Mouse (Mus musculus) right cerebral cortex, adult 2 months (tissue): ENCODE measurements around the gene Tob2.
A peak's percentile ranks its signal among the peaks of the same experiment; 100 is the strongest.

Source experiments
- DNase-seq, 2 experiments: peaks; one replicate each; pipeline ENCODE4 v3.0.0; 2021 to 2022; ENCODE audit warnings: low spot score in 2 of 2

The Tob2 gene

DNA sequence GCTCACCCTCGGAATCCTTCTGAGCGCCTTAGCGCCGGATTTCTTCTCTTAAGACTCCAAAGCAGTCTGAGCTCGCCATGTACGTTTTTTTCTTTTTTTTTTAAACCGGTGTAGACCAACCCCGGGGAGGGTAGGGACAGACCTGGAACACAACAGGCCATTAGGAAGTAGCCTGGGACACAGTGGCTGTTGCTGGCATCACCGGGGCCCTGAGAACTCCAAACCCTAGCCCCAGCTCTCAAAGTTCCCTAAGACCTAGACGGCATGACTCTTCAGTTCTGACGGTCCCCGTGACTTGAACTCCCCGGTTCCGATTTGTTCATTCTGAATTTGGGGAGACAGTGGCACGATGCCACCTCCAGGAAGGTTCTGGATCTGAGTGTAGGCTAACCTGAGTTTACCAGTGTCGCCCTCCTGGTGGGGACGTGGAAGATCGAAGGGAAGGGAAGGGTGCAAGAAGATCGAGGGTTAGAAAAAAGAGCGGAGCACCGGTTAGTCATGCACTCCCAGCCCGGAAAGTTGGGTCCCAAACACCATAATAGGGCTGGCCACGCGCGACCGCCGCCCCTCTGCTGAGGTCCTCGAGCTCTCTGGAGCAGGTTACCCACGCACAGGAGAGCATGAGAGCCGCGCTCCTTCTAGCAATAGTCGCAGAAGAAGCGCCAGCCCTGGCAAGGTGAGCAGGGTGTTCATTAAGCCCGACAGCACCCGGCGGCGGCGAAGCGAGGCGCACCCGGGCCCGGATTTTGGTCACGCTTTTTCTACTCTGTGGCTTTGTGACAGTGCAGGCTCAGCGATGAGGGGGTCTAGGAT is at the start of gene Tob2:
TSS of gene Tob2 (minus strand) at position 280 of the 813 bp plus-strand sequence.
- peak; percentile 73 to 76 for DNase-seq

DNA sequence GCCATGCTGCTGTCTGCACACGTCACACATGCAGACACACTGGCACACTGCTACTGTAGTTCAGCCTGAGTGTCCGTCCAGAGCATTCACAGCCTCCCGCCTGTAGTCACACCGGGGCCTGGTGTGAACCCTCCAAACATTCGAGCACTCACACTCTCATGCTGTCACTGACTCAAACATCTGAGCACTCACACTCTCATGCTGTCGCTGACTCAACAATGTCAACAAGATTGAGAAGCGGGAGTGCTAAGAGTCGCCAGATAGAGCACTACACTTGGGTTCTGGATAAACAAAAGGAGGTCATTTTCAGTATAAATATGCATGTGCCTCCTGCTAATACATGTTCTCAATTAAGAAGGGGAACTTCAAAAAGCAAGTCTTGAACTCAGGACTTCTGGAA is 49.4 kb upstream of the Tob2 start:
- no peak for DNase-seq

DNA sequence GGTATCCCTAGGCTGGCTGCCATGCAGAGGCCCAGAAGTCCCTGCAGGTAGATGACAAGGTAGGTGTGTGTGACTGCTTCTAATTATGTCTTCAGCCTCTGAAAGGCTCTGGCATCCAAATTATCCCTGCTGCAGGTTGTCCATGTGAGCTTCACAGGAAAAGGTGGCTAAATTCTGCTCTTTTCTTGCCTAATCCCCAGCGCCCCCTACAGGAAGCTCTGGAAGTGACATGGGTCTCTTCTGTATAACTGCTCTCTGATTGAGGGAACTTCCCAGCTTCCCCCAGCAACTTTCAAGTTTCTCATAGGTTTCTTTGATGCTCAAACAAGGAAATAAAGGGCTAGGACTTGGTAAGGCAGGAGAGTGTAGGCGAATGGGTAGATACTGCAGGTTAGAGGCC is 46.3 kb upstream of the Tob2 start:
- DNase-seq, result peak; percentile 83 to 84

DNA sequence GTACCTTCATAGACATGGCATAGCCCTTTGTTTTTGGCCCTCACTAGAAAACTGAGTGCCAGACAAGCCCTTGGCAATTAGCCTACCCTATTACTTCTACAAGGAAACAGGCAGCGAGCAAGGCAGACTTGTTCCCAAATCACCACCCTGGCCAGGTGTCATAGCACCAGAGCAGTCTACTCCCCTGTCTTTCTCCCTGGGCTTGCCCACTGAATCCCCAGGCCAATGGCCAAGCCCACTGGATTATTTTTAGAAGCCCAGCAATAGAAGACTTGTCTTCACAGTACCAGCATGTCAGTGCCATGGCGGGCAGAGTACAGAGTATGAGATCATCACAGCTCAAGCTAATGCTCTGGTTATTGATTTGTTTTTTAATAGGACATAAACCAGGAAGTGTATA is 40.2 kb upstream of the Tob2 start:
- no peak for DNase-seq

DNA sequence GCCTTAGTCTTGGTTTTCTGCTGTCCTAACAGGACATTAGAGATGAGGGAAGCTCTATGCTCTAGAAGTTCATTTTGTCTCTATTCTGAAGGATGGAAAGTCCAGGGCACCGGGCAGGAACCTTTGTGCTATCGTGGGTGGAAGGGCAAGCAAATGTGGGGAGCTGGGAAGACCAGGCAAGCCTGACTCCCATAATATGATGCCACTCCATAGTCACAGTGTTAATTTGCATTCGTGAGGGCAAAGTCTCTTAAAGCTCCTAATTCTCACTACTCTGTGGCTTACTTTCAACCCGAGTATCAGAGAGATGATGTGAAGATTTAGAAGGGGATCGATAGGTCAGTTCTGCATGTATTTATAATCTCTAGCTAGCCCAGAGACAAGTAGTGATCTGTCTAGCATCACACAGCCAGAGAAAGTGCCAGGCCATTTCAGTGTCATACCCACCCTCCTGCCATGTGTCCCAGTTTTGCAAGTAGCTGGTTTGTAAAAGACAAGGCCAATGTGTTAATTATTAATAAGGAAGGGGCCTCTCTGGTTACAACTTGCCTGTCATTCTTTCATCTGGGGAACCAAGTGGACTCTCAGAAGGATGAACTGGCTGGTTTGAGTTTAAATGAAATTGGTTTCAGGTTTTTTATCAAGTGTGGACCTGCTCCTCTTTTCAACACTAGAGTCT is 39.1 kb upstream of the Tob2 start:
- no peak for DNase-seq

DNA sequence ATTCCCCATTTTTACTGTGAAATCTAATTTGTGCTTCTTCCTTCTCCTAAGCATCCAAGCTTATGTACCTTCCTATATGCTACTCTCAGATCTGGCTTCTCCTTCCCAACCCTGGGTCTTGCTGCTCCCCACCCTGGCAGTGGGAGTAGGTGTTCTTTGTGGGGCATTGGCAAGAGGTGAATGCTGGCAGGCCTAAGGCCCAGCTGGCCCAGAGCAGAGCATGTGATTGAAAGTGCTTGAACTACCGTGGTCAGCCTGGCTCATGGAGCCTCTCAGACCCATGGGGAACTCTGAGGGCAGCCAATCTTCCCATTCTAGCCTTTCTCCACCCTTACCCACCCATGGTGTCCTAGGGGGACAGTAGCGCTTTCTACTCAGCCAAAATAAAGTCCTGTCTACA is 37.8 kb upstream of the Tob2 start:
- no peak for DNase-seq

DNA sequence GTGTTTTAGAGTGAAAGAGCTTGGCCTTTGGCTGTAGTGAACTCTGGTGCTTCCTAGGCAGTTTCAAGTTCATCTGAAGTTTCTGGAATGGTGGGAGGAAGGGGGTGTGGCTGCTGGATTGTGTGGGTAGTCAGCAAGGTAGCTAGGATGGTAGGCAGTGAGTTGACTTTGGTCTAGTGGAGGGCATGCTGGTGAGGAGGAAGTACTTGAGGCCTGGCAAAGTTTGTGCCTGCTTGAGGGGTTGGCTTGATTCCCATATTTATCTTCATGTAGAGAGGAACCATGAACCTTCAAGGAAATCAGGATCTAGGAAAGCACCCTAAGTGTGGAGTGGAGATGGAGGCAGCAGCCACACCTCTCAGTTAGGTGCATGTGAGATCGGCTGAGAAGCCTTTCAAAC is 35.4 kb upstream of the Tob2 start:
- DNase-seq, result no peak

DNA sequence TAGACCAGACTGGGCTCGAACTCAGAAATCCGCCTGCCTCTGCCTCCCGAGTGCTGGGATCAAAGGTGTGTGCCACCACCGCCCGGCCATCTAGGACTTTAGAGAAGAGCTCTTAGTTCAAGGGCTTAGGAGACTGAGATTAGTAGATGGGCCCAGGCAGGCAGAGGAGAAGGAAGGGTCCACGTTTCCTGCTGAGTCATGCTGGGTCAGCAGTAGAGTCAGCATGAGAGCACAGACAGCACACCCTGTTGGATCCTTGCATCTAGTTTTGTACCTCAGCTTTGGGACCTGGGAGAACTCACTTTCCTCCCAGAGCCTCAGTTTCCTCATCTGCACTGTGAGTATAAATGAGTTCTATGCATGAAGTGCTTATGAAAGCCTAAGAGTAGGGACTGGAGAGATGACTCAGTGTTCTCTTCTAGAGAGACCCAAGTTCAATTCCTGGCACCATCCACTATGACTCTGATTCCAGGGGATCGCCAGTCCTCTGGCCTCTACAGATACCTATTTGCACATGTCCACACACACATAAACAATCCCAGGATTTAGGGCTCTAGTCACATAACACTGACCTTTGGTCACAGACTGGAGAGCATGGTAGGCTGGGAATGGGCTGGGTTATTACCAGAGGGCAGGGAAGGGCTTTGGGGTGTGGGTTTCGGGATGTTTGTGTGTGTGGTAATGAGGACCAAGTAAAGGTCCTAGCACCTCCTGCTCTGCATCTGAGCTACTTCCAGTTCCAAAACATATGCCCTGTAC is 33.4 kb upstream of the Tob2 start:
- DNase-seq, result no peak

DNA sequence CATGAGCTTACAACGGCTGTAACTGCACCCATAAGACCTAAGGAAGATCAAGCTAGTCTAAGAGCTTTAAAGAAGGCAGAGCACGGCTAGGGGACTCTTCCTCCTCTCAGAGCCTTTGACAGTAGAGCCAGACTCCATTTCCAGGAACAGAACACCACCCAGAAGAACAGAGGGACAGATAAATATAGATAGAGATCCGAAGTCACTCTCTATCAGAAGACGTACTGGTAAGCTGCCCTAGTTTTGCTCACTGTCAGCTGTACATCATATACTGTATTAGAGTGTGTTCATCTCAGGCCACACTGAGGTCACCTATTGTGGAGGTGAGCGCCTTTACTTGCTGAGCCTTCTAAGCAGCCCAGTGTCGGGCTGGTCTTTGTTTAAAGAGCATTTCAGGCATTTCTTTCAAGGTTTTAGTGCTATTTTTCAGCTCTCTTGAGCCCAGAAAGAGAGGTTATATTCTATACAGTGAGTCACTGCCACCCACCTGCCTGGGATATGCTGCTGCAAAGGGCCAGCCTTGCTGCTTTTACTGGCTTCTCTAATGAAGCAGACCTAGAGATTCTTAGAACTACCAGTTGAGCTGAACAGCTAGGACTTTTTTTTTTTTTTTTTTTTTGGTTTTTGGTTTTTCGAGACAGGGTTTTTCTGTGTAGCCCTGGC is 32.7 kb upstream of the Tob2 start:
- DNase-seq, result peak; percentile 78

DNA sequence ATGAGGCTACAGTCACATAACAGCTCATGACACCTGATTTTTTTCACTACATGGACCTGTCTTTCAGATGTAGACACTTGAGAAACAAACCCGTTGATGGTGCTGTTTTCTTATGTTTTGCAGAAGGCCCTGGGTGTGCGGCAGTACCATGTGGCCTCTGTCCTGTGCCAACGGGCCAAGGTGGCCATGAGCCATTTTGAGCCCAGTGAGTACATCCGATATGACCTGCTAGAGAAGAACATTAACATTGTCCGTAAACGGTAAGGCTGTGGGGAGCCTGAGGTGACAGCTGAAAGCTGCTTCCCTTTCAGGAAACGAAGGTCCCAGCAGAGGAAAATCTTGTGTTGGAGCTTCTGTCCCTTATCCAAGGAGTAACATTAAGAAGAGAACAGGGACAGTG is 30.6 kb upstream of the Tob2 start:
- DNase-seq, result no peak

DNA sequence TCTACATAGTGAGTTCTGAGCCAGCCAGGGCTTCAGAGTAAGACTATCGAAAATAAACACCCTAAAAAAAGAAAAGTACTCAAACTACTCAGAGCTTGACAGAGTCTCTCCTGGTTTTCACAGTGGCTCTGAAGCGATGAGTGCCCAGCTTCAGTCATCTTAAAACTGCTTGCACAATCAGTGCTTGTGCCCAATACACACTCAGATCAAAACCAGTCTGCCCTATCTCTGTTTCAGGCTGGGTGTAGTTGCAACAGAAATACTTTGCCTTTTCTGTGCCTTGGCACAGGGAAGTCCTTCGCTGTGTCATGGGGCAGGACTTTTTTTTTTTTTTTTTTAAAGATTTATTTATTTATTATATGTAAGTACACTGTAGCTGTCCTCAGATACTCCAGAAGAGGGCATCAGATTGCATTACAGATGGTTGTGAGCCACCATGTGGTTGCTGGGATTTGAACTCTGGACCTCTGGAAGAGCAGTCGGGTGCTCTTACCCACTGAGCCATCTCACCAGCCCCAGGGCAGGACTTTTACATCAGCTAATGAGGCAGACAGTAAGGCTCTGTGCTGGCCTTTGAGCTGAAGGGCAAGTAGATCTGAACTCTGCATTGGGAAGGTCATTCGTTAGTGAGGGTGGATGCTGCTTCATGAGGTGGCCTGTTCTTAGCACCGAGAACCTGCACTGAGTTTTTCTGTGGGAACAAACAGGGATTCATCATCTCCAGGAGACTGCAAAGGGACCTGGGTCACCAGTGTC is 28.4 kb upstream of the Tob2 start:
- DNase-seq, result no peak

DNA sequence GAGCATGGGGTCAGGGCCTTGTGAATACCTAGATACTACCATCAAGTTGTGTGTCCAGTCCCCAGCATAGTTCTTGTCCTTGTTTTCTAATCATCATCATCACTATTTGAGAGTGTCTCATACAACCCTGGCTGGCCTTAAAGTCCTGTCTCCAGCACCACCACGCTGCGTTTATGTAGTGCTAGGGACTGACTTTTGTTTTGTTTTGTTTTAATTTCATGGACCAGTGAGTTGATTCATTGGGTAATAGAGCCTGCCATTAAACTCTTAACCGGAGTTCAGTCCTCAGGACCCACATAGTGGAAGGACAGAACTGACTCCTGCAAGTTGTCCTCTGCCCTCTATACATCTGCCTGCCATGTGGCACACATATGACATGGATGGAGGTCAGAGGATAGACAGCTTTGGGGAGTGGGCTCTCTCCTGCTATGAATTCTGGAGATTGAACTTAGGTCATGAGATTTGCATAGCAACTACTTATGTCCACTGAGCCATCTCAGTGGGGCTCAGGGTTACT is 26.9 kb upstream of the Tob2 start:
- DNase-seq, result no peak

DNA sequence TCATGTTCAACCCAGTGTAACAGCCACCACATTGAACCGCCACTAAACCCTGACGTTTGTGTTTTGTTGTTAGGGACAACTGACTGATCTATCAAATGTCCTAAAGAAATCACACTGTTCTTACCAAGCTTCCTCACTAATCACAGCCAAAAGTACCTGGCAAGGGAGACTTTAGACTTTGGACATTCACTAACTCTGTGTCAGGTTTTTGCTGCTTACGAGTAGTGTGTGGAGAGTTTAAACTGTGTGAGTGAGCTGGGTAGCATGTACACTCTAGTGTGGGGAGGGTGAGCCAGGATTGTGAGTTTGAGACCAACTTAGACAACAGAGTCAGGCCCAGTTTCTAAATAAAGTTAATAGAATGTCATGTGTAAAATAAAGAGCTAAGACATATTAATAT is 23.8 kb upstream of the Tob2 start:
- no peak for DNase-seq

DNA sequence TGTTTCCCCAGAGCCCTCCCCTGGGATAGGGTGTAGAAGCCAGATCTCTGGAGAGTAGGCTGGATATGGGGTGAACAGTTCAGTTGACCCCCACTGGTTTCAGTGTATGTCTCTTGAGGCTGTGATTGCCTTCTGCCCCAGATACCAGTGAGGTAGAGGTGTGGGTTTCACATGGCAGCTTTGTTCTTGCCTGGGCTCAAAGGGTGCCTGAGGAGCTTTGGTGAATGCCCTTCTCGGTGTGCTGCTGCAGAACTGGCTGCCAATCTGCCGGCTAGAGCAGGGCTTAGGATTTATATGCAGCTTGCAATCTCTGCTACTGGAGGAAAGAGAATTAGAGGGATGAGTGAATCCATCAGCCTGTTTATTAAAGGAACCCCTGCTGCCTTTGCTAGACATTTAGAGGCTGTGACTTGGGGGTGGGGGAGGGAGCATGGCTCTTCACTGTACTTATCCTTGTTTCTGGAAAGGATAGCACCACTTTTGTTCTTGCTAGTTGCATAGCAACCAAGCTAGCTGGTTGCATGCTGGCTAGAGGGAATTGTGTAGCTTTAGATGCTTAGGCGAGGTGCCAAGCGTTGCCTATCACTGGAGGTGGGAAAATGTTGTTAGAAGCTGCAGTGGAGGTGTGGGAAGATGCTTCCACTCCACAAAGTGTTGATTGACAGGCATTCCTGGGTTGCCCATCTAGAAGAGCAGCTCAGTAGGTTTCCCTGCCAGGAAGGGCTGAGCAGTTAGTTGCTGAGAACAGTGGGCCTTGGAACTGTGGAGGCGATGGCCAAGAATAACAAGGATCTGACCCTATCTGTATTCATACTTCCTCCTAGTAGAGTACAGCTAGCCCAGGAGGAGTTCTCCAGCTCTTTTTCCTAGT is 21.2 kb upstream of the Tob2 start:
- peak; percentile 89 to 91 for DNase-seq

DNA sequence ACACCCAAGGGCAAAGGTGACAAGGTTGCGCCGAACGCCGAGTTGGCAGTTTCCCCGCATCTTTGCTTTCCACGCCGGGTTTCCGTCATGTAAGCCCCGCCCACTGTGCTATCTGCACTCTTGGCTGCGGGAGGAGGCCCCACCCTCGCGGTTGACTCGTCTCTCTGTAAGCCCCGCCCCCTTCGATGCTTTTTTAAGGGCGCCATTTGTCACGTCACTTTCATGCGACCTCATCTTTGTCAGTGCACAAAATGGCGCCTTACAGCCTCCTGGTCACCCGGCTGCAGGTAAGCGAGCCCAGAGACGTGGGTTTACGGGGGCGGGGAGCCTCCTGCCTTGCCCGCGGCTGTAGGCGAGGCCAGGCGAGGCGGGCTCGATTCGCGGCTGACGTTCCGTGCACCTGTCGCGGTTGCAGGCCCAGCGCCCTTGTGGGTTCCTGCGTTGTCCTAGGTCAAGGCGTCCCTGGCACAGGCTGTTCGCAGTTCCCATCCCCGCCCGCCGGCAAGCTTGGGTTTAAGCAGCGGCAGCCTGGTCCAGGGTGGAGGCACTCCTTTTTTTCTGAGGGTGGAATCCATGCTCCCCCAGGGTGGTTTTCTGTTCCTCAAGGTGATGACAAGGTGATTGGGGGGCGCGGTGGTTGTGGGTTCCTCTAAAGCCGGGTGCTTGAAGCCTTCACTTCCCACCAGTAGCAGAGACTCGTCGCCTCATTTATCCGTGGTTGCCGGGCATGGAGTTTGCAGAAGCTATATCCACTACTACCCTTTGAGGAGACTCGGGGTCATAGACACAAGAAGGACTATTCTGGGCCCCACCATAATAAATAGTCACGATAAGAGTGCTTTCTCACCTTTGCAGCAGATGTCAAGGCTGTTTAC is 13.9 kb upstream of the Tob2 start, which contains the start of gene Aco2:
TSS of gene Aco2 (plus strand) at position 48 of the 875 bp plus-strand sequence.
- DNase-seq, result peak; percentile 99 to 100

DNA sequence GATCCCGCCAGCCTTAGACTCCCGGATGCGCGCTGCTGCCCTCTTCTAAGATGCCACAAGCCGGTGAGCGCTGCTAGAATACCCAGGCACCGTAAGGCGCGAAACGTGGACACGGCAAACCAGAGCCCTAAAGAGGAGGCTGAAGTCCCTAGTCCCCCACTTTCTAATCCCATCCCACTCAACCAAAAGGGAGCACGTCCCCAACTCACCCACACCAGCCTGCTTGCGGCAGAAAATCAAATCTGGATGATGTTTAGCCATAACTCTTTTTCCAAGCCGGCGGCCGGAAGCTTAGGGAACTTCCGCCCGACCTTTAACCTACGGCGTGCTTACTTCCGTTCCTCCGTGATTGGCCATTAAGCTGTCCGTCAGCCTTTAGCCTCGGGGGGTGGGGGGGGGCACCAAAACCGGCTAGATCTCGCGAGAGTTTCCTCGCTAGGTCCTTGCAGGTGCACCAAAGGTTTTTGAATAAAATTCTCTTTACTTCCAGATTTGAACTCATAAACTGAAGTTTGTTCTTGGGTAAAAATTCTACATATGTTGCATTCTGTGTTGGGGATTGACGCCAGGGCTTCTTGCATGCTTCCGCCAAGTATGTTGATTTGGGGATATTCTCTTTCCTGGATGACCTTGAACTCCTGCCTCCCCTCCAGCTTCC is 13.1 kb upstream of the Tob2 start, which contains the start of gene Phf5a:
TSS of gene Phf5a (minus strand) at position 308 of the 658 bp plus-strand sequence.
- peak; percentile 86 to 90 for DNase-seq

DNA sequence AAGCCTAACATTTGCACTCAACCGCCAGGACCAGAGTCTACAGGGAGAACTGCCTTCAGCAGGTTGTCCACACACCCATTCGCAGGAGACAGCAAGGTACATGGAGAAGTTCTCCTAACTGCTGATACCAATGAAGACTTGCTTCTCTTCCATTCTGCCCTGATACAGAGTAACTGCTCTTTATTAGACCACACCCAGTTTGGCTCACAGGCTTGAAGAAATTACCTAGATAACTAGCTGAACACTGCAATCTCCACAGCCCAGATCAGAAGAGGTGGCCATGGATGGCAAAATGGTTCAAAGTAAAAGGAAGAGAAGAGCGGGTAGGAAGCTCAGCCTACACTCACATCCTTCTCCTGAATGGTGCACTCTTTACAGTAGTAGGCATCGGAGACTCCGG is 11.4 kb upstream of the Tob2 start:
- no peak for DNase-seq

DNA sequence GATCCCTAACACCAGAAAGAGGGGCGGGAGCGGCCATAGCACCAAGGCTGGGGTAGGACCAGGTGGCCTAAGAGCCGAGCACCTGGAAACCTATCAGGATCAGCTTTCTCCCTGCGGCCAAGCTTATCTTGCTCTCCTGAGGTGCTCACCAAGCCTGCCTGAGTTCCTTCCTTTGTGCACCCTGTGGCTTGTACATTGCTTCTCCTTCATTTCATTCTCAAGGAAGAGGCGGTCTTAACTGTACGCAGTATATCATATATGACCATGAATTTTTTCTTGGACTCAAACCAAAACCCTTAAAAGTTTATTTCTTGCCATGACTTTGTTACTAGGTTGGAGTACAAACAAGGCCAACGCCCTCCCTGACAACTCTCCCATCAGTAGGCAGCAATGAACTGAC is 5.6 kb upstream of the Tob2 start:
- DNase-seq, result no peak
